Mouse (Mus musculus) left cerebral cortex, postnatal 25 days (tissue): Measurements from ENCODE around the gene Olfm2. TPM values are rescaled to one million over a fixed set of nuclear protein-coding genes. Genes with fewer than 3 reads are reported as not detected.

ENCODE experiments used
- DNase-seq, 2 experiments: peaks; one replicate each; pipeline ENCODE4 v3.0.0; 2022; ENCODE audit warnings: low spot score in 2 of 2, mixed read lengths in 1 of 2
- intact Hi-C: fragments of 180-260 bp; cut with DNase I; formaldehyde crosslinking; loops from one replicate; pipeline ENCODE4 v1.15.1; 2025
- total RNA-seq, 2 experiments: library from RNA; stranded (reverse); gene quantifications; 2 replicates each; pipeline ENCODE4 v1.2.3; 2021

Olfm2 gene
- total RNA-seq, 2 experiments from 2014 or later: 171 to 195 TPM

GRCm38 (mm10) chr9:20748540-20748939 is 2.4 kb upstream of the Olfm2 start:
- DNase-seq: no peak
- intact Hi-C loops: loop anchor here (10.0 kb wide), 1 partner anchor 284 kb away; the partner anchor contains the start of gene Zfp26

- no peak for DNase-seq
- intact Hi-C loops: loop anchor here (10.0 kb wide), 1 partner anchor 283 kb away; the partner anchor contains the start of gene Zfp26
These were observed 1.5 kb upstream of the Olfm2 start for GRCm38 (mm10) chr9:20747682-20748081.

GRCm38 (mm10) chr9:20745129-20745966 is 801 bp downstream of the Olfm2 start:
- intact Hi-C loops: loop anchor here (10.0 kb wide), 1 partner anchor 281 kb away; the partner anchor contains the start of gene Zfp26
- no peak for DNase-seq

GRCm38 (mm10) chr9:20743946-20744738 is 2.0 kb downstream of the Olfm2 start:
- intact Hi-C loops: loop anchor here (1.0 to 10.0 kb wide), 2 partner anchors 82 to 279 kb away; partner anchors contain the start of gene Zfp26
- DNase-seq: peak; percentile 60 to 64

GRCm38 (mm10) chr9:20740407-20740806 is 5.7 kb downstream of the Olfm2 start:
- peak; percentile 87 to 88 for DNase-seq

GRCm38 (mm10) chr9:20738251-20738999 is 7.7 kb downstream of the Olfm2 start:
- no peak for DNase-seq
- intact Hi-C loops: loop anchor here (10.0 kb wide), 1 partner anchor 256 kb away; no protein-coding TSS in a partner anchor

More at GRCm38 (mm10) chr9:20740407-20740806, 5.7 kb downstream of the Olfm2 start:
- intact Hi-C loops: loop anchor here (1.0 to 10.0 kb wide), 3 partner anchors 64 to 276 kb away; partner anchors contain the start of gene Zfp26

GRCm38 (mm10) chr9:20737227-20737626 is 8.9 kb downstream of the Olfm2 start:
- intact Hi-C loops: loop anchor here (10.0 kb wide), 1 partner anchor 258 kb away; no protein-coding TSS in a partner anchor
- no peak for DNase-seq

GRCm38 (mm10) chr9:20734692-20735091 is 11.5 kb downstream of the Olfm2 start:
- no peak for DNase-seq
- intact Hi-C loops: loop anchor here (10.0 kb wide), 1 partner anchor 260 kb away; no protein-coding TSS in a partner anchor

- intact Hi-C loops: loop anchor here (10.0 kb wide), 1 partner anchor 263 kb away; no protein-coding TSS in a partner anchor
- DNase-seq: no peak
These were observed 14.4 kb downstream of the Olfm2 start for GRCm38 (mm10) chr9:20731797-20732196.

GRCm38 (mm10) chr9:20729451-20729850 is 16.7 kb downstream of the Olfm2 start:
- intact Hi-C loops: no loop called here
- DNase-seq: no peak

- intact Hi-C loops: loop anchor here (2.0 kb wide), 2 partner anchors 43 to 65 kb away; no protein-coding TSS in a partner anchor
- peak in 1 of 2 experiments; percentile 35 for DNase-seq
These were observed 18.5 kb downstream of the Olfm2 start for GRCm38 (mm10) chr9:20727601-20728113.

GRCm38 (mm10) chr9:20726859-20727600 is 19.1 kb downstream of the Olfm2 start:
- peak in 1 of 2 experiments; percentile 62 for DNase-seq
- intact Hi-C loops: loop anchor here (2.0 kb wide), 2 partner anchors 42 to 64 kb away; no protein-coding TSS in a partner anchor

- peak in 1 of 2 experiments; percentile 66 for DNase-seq
- intact Hi-C loops: loop anchor here (2.0 kb wide), 2 partner anchors 41 to 63 kb away; no protein-coding TSS in a partner anchor
These were observed 19.9 kb downstream of the Olfm2 start for GRCm38 (mm10) chr9:20726134-20726858.

GRCm38 (mm10) chr9:20721582-20721981 is 24.6 kb downstream of the Olfm2 start:
- no peak for DNase-seq

GRCm38 (mm10) chr9:20715332-20715731 is 30.8 kb downstream of the Olfm2 start:
- intact Hi-C loops: no loop called here
- DNase-seq: no peak

More at GRCm38 (mm10) chr9:20721582-20721981, 24.6 kb downstream of the Olfm2 start:
- intact Hi-C loops: no loop called here

GRCm38 (mm10) chr9:20713478-20713987 is 32.6 kb downstream of the Olfm2 start:
- DNase-seq: no peak

GRCm38 (mm10) chr9:20712934-20713477 is 33.1 kb downstream of the Olfm2 start:
- intact Hi-C loops: no loop called here
- DNase-seq: no peak

More at GRCm38 (mm10) chr9:20713478-20713987, 32.6 kb downstream of the Olfm2 start:
- intact Hi-C loops: no loop called here
